Mouse (Mus musculus) T-helper 2 cell (primary cell): ENCODE measurements at regions not wholly inside any gene's neighbourhood (a gene's known extent, or its start where the extent isn't known, plus 50 kb on each side); places are given as distances from the start of the nearest gene placed in this dataset.

Source experiments
- in situ Hi-C: fragments of 300-600 bp; cut with MboI, MseI; formaldehyde crosslinking; loops from one replicate; pipeline ENCODE4 v1.15.1; 2025; ENCODE audit warnings: high pct_unique_total_duplicates

DNA sequence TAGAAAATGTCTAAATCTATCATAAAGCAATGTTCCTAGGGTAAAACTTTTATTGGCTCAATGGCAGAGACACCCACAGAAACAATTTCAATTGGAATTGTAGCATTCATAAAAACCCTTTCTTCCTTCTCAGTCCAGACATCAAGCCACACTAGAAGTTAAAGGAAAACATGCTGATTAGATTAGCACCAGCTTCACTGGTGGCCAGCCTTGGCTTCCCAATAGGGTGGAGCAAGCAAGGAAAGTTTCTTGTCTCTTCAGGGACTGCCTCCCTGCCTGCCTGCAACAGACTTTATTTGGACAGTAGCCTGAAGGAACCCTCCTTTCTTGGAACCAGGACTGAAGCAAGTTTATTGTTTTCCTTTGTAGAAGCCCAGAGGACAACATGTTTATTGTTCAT lies 289.0 kb upstream of the Mef2c start:
- in situ Hi-C loops: no loop called here

GRCm38 (mm10) chr13:83216454-83216853 lies 287.4 kb upstream of the Mef2c start:
- in situ Hi-C loops: no loop called here

GRCm38 (mm10) chr13:83252452-83252851 lies 251.4 kb upstream of the Mef2c start:
- in situ Hi-C loops: no loop called here

DNA sequence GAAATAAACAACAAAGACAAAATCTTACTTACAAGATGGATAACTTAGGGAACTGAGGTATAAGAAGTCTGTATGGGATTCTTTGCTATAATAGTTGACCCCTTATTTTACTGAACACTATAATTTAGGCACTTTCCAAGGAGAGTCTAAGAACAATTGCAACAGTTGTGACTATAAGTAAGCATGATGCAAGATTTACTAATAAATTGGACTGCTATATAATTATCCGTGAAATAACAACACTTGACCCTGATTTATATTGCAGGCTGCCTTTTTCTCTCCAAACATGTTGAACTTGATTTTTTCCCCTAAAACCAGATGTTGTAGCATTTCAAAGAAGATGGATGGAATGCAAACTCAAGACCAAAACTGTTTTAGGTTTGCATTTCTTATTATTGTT lies 237.2 kb upstream of the Mef2c start:
- in situ Hi-C loops: no loop called here

DNA sequence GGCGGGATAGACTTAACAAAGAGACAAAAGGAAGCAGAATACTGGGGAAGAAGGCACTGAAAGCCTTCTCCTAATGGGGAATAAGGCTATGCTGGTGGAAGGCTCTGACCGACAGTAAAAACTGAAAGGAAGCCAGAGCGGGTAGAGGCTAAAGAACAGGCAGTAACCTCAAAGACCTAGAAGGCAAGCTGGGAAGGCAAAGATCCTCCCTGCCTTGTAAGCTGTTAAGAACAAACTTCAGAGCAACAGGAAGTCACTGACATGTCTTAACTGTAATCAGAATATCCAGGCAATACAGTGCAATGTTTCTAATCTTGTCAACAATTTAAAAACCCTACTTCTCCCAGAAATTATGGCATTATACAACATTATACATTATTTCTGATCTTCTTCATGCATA lies 235.2 kb upstream of the Mef2c start:
- in situ Hi-C loops: no loop called here

DNA sequence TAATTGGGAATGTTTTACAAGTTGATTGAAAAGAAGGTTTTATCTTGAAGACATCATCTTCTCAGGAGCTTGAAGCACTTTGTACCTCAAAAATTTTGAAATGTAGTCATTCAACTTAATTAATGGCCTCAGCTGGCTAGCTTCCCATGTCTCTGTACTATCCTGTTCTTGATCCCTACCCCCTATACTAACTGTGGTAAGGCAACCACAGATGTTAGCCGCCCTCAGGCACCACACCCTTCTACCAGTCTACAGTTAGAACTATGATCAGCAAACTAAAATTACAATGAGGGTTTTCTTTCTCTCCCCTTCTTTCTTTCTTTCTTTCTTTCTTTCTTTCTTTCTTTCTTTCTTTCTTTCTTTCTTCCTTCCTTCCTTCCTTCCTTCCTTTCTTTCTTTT lies 225.1 kb upstream of the Mef2c start:
- in situ Hi-C loops: no loop called here

- in situ Hi-C loops: no loop called here
Measured at GRCm38 (mm10) chr13:83307696-83308095, 196.1 kb upstream of the Mef2c start.

DNA sequence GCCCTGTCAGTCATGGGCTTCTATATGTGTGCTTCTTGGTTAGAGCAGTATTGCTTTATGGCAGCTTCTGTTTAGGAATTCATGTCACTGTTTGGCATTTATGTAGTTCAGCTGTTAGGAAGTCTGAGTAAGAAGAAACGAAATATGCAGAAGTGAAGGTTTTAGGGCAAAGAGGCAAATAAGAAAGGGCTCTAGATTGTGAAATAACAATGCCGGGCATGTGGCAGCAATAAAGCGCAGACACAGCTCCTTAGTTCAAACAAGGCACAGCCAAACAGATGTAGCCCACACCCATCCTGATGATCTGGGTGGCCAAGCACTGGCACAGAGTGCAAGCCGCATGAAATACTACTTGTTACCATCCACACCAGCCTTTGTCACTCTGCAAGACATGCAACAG lies 175.3 kb upstream of the Mef2c start:
- in situ Hi-C loops: no loop called here

DNA sequence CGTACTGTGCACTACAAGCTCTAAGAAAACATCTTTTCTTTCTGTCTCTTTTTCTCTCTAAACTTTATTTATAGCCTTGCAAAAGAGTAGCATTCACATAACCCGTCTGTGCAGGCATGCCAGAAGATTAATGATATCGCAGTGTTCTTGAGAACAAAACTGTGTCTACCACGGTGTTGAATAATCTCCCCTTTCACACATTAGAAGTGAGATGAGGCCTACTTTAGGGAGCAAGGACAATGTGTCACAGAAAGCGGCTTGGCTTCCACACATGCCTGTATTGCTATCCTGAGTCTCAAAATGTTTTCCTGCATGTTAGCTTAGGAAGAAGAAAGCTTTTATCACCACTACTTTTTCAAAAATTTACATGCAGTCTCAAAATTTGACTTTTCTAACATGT lies 170.1 kb upstream of the Mef2c start:
- in situ Hi-C loops: no loop called here

- in situ Hi-C loops: no loop called here
Measured at GRCm38 (mm10) chr13:83344611-83345319, 159.1 kb upstream of the Mef2c start.

DNA sequence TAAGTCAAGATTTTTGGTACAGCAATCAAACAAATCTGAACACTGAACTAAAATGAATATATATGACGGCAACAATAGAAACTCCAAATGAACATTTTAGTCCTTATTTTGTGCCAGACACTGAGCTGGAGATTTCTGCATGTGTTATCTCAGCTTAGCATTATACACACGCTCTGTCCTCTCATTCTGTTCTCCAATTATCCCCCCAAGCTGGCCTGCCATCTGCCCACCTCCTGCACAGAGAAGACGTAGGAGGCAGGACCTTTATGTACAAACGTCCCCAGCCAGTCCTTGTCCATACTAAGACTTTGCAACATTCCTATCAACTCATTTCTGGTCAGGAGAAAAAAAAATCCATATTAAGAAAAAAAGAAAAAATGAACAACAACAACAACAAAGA lies 148.5 kb upstream of the Mef2c start:
- in situ Hi-C loops: loop anchor here (10.0 kb wide), 1 partner anchor 1051 kb away; no protein-coding TSS in a partner anchor

- in situ Hi-C loops: no loop called here
Measured at GRCm38 (mm10) chr13:83360529-83360928, 143.3 kb upstream of the Mef2c start.

GRCm38 (mm10) chr13:83376097-83376797 lies 127.6 kb upstream of the Mef2c start:
- in situ Hi-C loops: no loop called here

- in situ Hi-C loops: no loop called here
Measured at GRCm38 (mm10) chr13:83378644-83379043, 125.2 kb upstream of the Mef2c start.

GRCm38 (mm10) chr13:83382609-83383008 lies 121.2 kb upstream of the Mef2c start:
- in situ Hi-C loops: no loop called here

- in situ Hi-C loops: loop anchor here (5.0 kb wide), 1 partner anchor 53 kb away; no protein-coding TSS in a partner anchor
Measured at GRCm38 (mm10) chr13:83394773-83395172, 109.1 kb upstream of the Mef2c start.

DNA sequence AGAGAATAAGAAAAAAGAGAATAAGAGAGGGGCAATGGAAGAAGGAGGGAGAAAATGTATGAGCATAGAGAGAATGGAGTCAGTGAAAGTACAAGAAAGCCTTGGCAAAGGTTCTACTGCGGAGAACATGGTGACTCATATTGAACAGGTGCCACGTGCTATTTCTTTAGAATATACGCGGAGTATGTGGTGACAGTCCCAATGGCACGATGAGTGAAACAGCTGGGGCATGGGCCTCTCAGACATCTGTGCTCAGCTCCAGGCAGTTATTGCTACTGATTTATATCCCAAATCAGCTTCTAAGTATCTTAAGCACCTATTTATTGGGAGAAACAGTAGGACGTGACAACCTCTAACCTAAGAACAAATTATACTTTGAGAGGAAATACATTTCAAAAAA lies 104.5 kb upstream of the Mef2c start:
- in situ Hi-C loops: loop anchor here (5.0 kb wide), 1 partner anchor 48 kb away; no protein-coding TSS in a partner anchor

DNA sequence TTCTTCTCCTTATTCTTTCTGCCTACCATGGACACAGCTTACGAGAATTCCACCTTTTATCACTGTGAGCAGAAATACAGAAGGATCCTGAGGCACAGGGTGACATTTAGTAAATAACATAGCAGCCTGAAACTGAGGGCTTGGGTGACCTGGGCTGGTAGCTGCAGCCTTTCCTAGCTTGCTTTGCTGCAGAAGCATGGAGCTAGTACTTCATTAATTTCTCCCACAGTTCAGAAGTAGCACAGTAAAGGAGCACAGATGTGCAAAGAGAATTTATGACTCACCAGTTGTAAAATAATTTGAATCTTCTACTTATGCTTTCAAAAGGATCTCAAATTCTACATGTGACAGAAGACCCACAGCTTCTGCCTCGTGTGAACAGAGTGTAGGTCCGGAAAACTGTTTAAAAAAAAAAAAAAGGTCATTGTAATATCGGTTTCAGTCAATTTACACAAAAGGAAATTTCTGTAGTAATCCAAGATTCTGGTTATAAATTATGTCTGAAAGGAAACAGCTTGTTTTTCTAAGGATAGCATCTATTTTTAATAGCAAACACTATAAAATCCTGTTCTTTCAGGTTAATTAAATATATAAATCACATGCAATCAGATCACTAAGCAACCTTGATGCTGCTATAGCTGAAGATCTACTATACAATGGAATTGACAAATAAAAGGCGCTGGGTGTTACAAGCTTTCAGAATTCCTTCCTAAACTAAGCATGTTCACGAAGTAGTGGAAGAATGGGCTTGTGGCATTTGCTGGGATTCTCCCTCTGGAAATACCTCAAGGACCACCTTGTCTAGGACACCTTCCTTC lies 64.0 kb upstream of the Mef2c start:
- in situ Hi-C loops: no loop called here

GRCm38 (mm10) chr13:83444277-83444676 lies 59.6 kb upstream of the Mef2c start:
- in situ Hi-C loops: no loop called here

DNA sequence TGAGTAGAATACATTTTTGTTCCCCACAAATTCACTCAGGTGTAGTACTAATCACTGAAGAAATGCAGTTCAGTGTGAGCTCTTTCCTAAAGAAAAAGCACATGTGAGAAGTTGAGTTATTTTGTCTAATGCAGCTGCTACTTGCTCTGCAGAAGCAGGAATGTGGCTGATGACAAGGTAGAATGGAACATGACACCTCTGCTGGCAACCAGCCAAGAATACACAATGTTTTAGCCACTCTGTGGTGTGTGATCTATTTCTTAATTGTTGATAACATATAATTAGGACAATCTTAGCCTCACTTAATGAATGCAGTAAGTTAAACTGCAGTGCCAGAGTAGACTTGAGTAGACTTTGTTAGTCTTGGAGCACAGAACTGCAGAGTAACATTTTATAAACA lies 53.0 kb upstream of the Mef2c start:
- in situ Hi-C loops: no loop called here

DNA sequence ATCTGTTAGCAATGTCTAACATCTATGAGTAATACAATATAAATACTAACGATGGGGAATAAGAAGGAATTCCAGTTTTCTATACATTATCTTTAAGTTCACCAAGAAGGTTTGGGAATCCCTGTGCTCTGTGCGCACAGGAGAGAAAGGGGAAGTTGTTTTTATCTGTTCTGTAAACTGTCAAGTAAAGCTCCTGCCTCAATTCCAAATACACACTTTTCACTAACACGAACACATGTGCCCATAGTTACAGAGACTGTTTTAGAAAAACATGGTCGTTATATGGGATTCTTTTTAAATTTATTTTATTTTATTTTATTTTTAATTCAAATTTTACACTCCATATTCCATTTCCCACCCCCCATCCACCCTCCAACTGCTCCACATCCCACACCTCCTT lies 50.8 kb upstream of the Mef2c start:
- in situ Hi-C loops: no loop called here
